Mouse (Mus musculus) limb, embryonic 10.5 days (tissue): ENCODE results near the gene Acad9. TPM values are rescaled to one million over a fixed set of nuclear protein-coding genes. Genes with fewer than 3 reads are reported as not detected.

Source experiments
- DNase-seq: peaks from one replicate; pipeline ENCODE4 v3.0.0-alpha.2; 2017; ENCODE audit warnings: low spot score
- H3K27ac ChIP-seq: fragments of 300-500 bp; sonication (generic); 2 replicates; pipeline ENCODE4 v1.5.1; 2016; ENCODE audit warnings: mild to moderate bottlenecking
- H3K27me3 ChIP-seq: fragments of 300-500 bp; sonication (generic); 2 replicates; pipeline ENCODE4 v1.6.1; 2016; ENCODE audit warnings: low read depth, mild to moderate bottlenecking; ENCODE audit not compliant: poor library complexity, severe bottlenecking
- H3K36me3 ChIP-seq: fragments of 300-500 bp; sonication (generic); 2 replicates; pipeline ENCODE4 v1.6.1; 2016; ENCODE audit warnings: mild to moderate bottlenecking, moderate library complexity
- H3K4me1 ChIP-seq: fragments of 300-500 bp; sonication (generic); 2 replicates; pipeline ENCODE4 v1.6.1; 2016
- H3K4me3 ChIP-seq: fragments of 300-500 bp; sonication (generic); 2 replicates; pipeline ENCODE4 v1.5.1; 2016; ENCODE audit warnings: mild to moderate bottlenecking, moderate library complexity
- H3K9me3 ChIP-seq: fragments of 300-500 bp; sonication (generic); replicated peaks from 2 replicates; pipeline ENCODE4 v1.6.1; 2016; ENCODE audit warnings: mild to moderate bottlenecking
- WGBS: fragments of 180-500 bp; shearing (Covaris S2); methylation state at CpG from one replicate; pipeline ENCODE4 v1.1.7; 2016; 5-methylcytosine and 5-hydroxymethylcytosine counted together
- polyA plus RNA-seq: library from polyadenylated mRNA; unstranded; fragments of >200 nt; fragmentation: Nextera tagmentation; extraction: Ambion mirVana; gene quantifications from 2 replicates; pipeline ENCODE4 v1.2.1, GENCODE M21; 2016

The Acad9 gene
- polyA plus RNA-seq, 1 experiment from 2014 or later, result 95.5 TPM

DNA sequence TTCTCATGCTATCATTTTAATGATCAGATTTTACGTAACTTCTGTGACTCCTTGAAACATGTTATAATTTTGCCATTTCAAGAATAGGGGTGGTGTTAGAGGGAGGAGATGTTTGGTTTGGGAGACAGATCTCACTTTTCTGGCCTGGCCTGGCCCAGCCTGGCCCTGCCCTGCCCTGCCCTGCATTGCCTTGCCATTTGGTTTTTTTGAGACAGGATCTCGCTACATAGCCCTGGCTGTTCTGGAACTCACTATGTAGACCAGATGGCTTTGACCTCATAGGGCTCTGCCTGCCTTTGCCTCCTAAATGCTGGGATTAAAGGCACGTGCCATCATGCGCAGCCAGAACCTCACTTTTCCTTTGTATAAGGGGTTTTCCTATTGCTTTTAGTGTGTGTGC, 4.7 kb downstream of the Acad9 start:
- no peak for DNase-seq
- 95% methylated on average over 4 of the region's 4 CpGs for WGBS
- no peak overlapping the region for H3K4me3 ChIP-seq

DNA sequence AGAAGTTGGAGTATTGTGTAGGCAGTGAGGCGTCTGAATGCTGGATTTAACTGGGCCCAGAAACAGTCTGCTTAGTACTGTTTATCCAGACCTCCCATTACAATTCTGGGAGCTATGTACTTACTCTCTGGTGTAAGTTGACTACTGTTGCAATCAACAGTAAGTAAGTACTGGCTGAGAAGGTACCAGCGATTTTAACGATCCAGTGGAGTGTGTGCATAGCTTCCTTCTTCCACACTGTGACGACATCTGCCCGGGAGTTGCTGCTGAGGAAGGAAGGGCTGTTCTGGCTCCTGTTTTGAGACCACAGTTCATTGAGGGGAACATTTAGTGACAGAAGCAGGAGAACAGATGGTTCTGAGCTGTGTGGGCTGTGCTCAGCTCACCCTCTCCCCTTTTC, 5.3 kb downstream of the Acad9 start:
- Histone ChIP-seq H3K4me3 (no peak overlapping the region), H3K27me3 (no peaks in the 10 kb centered on the region), H3K4me1 (peaks cover 10% of the 10 kb centered on the region), H3K36me3 (peaks cover 51% of the 10 kb centered on the region), H3K9me3 (no peaks in the 10 kb centered on the region), H3K27ac (no peak overlapping the region)
- no peak for DNase-seq
- WGBS, result 91% methylated on average over 5 of the region's 5 CpGs

More for the DNA sequence above, 4.7 kb downstream of the Acad9 start:
- Histone ChIP-seq H3K36me3 (peaks cover 45% of the 10 kb centered on the region), H3K9me3 (no peaks in the 10 kb centered on the region), H3K27me3 (no peaks in the 10 kb centered on the region), H3K27ac (no peak overlapping the region), H3K4me1 (peaks cover 10% of the 10 kb centered on the region)

DNA sequence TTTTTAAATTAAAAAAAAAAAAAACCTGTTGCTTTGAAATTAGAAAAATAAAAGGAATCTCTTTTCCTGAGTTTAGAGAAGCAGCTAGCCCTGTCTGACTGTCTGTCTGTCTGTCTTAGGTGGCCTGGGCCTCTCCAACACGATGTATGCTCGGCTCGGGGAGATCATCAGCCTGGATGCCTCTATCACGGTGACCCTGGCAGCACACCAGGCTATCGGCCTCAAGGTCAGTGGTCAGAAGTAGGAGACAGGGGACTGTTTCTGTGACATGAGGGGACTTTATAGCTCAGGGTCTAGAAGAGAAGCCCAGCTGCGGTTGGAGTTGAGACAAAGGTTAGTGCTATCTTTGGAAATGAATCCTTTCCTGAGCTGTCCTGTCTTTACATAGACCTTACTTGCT, 8.5 kb downstream of the Acad9 start:
- WGBS, result 96% methylated on average over 6 of the region's 6 CpGs
- peaks cover 80% of the 10 kb centered on the region for H3K36me3 ChIP-seq
- DNase-seq, result no peak
- H3K9me3 ChIP-seq, result no peaks in the 10 kb centered on the region
- no peaks in the 10 kb centered on the region for H3K27me3 ChIP-seq
- no peak overlapping the region for H3K27ac ChIP-seq
- no peaks in the 10 kb centered on the region for H3K4me1 ChIP-seq
- H3K4me3 ChIP-seq, result no peak overlapping the region

- Histone ChIP-seq H3K4me1 (no peaks in the 10 kb centered on the region), H3K4me3 (no peak overlapping the region), H3K36me3 (peaks cover 82% of the 10 kb centered on the region), H3K27ac (no peak overlapping the region), H3K27me3 (no peaks in the 10 kb centered on the region), H3K9me3 (no peaks in the 10 kb centered on the region)
- WGBS, result 94% methylated on average over 6 of the region's 6 CpGs
- no peak for DNase-seq
Measured at GRCm38 (mm10) chr3:36075466-36075865, 9.7 kb downstream of the Acad9 start.

GRCm38 (mm10) chr3:36077386-36077785, 11.6 kb downstream of the Acad9 start:
- peaks cover 91% of the 10 kb centered on the region for H3K36me3 ChIP-seq
- DNase-seq, result no peak
- H3K4me3 ChIP-seq, result no peak overlapping the region
- no peak overlapping the region for H3K27ac ChIP-seq
- H3K4me1 ChIP-seq, result no peaks in the 10 kb centered on the region
- no peaks in the 10 kb centered on the region for H3K27me3 ChIP-seq
- WGBS, result 90% methylated on average over 3 of the region's 3 CpGs
- no peaks in the 10 kb centered on the region for H3K9me3 ChIP-seq

GRCm38 (mm10) chr3:36079886-36080285, 14.1 kb downstream of the Acad9 start:
- no peak overlapping the region for H3K4me3 ChIP-seq
- H3K27me3 ChIP-seq, result no peaks in the 10 kb centered on the region
- DNase-seq, result no peak
- H3K27ac ChIP-seq, result no peak overlapping the region
- 86% methylated on average over 5 of the region's 5 CpGs for WGBS
- H3K9me3 ChIP-seq, result no peaks in the 10 kb centered on the region
- peaks cover 98% of the 10 kb centered on the region for H3K36me3 ChIP-seq
- no peaks in the 10 kb centered on the region for H3K4me1 ChIP-seq

DNA sequence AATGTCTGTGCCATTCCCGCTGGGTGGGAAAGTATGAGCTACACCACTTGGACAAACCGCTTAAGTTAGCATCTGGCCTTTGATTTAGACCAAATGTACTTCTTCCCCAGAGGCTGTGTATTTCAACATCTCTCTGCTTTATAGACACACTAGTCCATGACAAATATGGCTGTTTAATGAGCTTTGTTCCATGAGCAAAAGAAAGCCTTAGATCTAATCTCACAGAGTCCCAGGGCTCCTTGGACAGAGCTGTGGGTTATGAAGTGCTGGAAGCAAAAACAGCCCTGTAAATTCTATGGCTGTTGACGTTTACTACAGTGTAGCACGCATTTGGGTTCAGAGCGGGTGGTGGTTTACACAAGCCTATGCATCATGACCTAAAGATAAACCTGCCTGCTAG, 15.0 kb downstream of the Acad9 start:
- H3K4me1 ChIP-seq, result no peaks in the 10 kb centered on the region
- no peaks in the 10 kb centered on the region for H3K9me3 ChIP-seq
- no peak overlapping the region for H3K4me3 ChIP-seq
- DNase-seq, result no peak
- 90% methylated on average over 5 of the region's 5 CpGs for WGBS
- no peak overlapping the region for H3K27ac ChIP-seq
- H3K36me3 ChIP-seq, result peaks cover 98% of the 10 kb centered on the region
- no peaks in the 10 kb centered on the region for H3K27me3 ChIP-seq

DNA sequence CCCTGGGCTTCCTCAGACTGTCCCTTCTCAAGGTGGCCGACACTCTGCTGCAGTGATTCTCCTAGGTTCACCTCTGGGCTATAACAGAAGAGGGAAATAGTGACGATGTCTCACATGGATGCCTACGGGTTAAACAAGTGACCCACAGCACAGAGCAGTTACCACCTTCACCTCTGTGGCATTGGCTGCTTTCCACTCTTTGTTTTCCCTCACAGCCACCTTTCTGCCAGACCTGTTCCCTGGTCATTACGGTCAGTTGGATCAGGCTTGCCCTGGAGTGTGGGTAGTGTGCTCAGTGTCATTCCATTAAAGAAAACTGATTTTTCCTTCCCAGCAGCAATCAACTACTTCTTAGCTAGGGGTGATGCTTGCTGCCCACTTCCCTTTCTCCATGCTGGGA, 17.1 kb downstream of the Acad9 start:
- WGBS, result 90% methylated on average over 4 of the region's 4 CpGs
- no peak for DNase-seq

DNA sequence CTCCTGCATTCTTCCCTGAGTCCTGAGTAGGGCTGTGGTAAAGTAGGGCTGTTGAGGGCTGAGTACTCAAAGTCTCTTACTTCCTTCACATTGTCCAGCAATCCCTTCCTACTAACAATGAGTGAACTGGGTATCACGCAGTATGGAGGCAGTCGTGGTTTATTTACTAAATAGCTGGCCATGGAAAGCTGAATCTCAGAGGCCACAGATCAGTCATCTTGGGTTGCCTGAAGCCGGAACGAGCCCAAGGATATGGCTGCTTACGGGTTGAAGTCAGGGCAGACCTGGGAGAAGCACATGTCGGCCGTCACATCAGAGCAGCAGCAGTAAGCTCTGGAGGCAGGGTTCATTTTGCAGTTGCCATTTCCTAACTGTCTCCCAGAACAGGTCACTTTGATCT, 17.6 kb downstream of the Acad9 start:
- H3K36me3 ChIP-seq, result peaks cover 98% of the 10 kb centered on the region
- 95% methylated on average over 7 of the region's 7 CpGs for WGBS
- no peak for DNase-seq
- H3K9me3 ChIP-seq, result no peaks in the 10 kb centered on the region
- H3K27me3 ChIP-seq, result no peaks in the 10 kb centered on the region
- no peak overlapping the region for H3K4me3 ChIP-seq
- H3K27ac ChIP-seq, result no peak overlapping the region
- H3K4me1 ChIP-seq, result no peaks in the 10 kb centered on the region

More for the DNA sequence above, 17.1 kb downstream of the Acad9 start:
- Histone ChIP-seq H3K4me1 (no peaks in the 10 kb centered on the region), H3K27me3 (no peaks in the 10 kb centered on the region), H3K9me3 (no peaks in the 10 kb centered on the region), H3K27ac (no peak overlapping the region), H3K4me3 (no peak overlapping the region), H3K36me3 (peaks cover 98% of the 10 kb centered on the region)

- peaks cover 98% of the 10 kb centered on the region for H3K36me3 ChIP-seq
Measured at GRCm38 (mm10) chr3:36085394-36085793, 19.6 kb downstream of the Acad9 start.

DNA sequence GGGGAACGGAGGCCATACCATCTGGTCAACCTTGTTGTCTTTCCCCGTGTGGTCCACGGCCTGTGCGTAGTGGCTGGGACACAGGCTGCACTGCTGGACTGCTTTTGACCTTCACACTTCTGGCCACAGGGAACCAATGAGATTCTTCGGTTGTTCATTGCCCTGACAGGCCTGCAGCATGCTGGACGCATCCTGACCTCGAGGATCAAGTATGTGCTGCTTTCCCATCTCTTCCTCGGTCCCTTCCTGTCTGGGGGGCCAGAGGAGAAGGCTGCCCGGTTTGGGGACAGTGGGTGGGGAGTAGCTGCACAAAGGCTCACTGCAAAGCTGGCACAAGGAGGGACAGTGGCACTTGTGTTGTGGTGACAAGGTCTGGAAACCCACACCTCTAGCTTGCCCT, 21.8 kb downstream of the Acad9 start:
- Histone ChIP-seq H3K36me3 (peaks cover 91% of the 10 kb centered on the region), H3K27ac (no peak overlapping the region), H3K4me3 (no peak overlapping the region), H3K9me3 (no peaks in the 10 kb centered on the region), H3K27me3 (no peaks in the 10 kb centered on the region), H3K4me1 (no peaks in the 10 kb centered on the region)
- DNase-seq, result no peak
- 93% methylated on average over 9 of the region's 9 CpGs for WGBS

More at GRCm38 (mm10) chr3:36085394-36085793, 19.6 kb downstream of the Acad9 start:
- 97% methylated on average over 5 of the region's 5 CpGs for WGBS
- H3K27me3 ChIP-seq, result no peaks in the 10 kb centered on the region
- no peak overlapping the region for H3K4me3 ChIP-seq
- no peaks in the 10 kb centered on the region for H3K9me3 ChIP-seq
- H3K4me1 ChIP-seq, result no peaks in the 10 kb centered on the region
- H3K27ac ChIP-seq, result no peak overlapping the region
- DNase-seq, result no peak

DNA sequence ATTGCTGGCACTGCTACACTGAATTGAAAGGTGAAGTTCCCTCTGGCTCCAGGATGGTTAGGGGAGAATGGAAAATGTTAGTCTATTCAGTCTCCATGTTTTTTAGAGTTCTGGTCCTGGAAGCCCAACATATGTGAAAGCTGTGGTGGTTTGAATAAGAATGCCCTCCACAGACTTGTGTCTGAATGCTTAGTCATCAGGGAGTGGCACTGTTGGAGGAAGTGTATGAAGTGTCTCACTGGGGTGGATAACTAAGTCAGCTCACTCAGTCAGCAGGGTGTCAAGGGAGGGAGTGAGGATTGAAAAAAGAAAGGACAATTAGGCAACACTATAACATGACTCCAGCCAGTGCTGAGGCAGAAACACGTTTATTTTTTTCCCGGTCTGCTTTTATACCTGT, 29.6 kb downstream of the Acad9 start:
- H3K9me3 ChIP-seq, result no peaks in the 10 kb centered on the region
- no peaks in the 10 kb centered on the region for H3K4me1 ChIP-seq
- no peak overlapping the region for H3K27ac ChIP-seq
- H3K36me3 ChIP-seq, result peaks cover 26% of the 10 kb centered on the region
- H3K27me3 ChIP-seq, result no peaks in the 10 kb centered on the region
- DNase-seq, result no peak
- 89% methylated on average over 2 of the region's 2 CpGs for WGBS
- no peak overlapping the region for H3K4me3 ChIP-seq

DNA sequence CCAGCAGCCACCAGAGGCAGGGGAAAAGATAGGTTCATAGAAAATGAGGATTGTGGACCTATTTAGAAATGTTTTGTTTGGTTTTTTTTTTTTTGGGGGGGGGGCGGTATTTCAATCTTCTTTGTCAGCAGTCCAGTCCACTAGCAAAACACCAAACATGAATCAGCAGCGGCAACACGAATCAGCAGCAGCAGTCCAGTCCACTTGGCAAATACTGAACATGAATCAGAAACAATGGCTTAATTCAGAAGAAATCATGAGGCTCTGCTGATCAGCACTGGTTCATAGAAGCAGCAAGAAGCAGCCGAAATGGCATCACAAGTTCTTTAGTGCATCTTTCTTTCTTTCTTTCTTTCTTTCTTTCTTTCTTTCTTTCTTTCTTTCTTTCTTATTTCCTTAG, 50.3 kb downstream of the Acad9 start:
- no peak for DNase-seq
- Histone ChIP-seq H3K27ac (no peak overlapping the region), H3K4me3 (no peak overlapping the region), H3K4me1 (no peaks in the 10 kb centered on the region), H3K36me3 (no peaks in the 10 kb centered on the region), H3K27me3 (no peaks in the 10 kb centered on the region), H3K9me3 (no peaks in the 10 kb centered on the region)
- 89% methylated on average over 4 of the region's 4 CpGs for WGBS
